Mouse (Mus musculus): ENCODE measurements at regions not wholly inside any gene's neighbourhood (a gene's known extent, or its start where the extent isn't known, plus 50 kb on each side); places are given as distances from the start of the nearest gene placed in this dataset.

GRCm38 (mm10) chr1:35274978-35275377 lies 425.2 kb downstream of the Plekhb2 start:
- no peak overlapping the region for H3K4me3 ChIP-seq (ENCODE audit: low read depth, low read length)
- ATAC-seq (ENCODE audit: insufficient read depth, low read depth): no peak
- H3K4me2 ChIP-seq (ENCODE audit: low read depth, low read length): no peak overlapping the region

More at GRCm38 (mm10) chr1:35274978-35275377, 425.2 kb downstream of the Plekhb2 start:
- 25% methylated on average over 8 of the region's 8 CpGs for WGBS
- Histone ChIP-seq H3K4me1 (ENCODE audit: control insufficient read depth, insufficient read depth) (0 out of 2 replicates have a peak, but pooled peaks cover 7% of the 10 kb centered on the region), H3K27me3 (ENCODE audit: control insufficient read depth, insufficient read depth, low read length) (no peaks in the 10 kb centered on the region), H3K36me3 (replicated peaks; ENCODE audit: control insufficient read depth, insufficient read depth, low read length) (no peaks in the 10 kb centered on the region), H3K27ac (ENCODE audit: low read depth) (no peak overlapping the region), H3K9me3 (replicated peaks; ENCODE audit: control insufficient read depth, low read length) (no peaks in the 10 kb centered on the region), H3K9ac (replicated peaks; ENCODE audit: low read depth, low read length) (no peak overlapping the region)
- DNase-seq (ENCODE audit: low spot score): no peak
- TF ChIP-seq EP300 (IDR thresholded peaks at IDR 0.05; ENCODE audit: low read depth) (no peak), CTCF (IDR thresholded peaks at IDR 0.05; ENCODE audit: low read depth) (no peak)

Data from heart, postnatal 0 days (tissue).